Mouse (Mus musculus) lung, embryonic 16.5 days (tissue): ENCODE data around the gene Tenm2. TPM values are rescaled to one million over a fixed set of nuclear protein-coding genes. Genes with fewer than 3 reads are reported as not detected.
A peak's percentile ranks its signal among the peaks of the same experiment; 100 is the strongest.

Experiments used
- ATAC-seq: fragments of 200-750 bp; cut with Nextera tagmentation; 2 replicates; pipeline ENCODE4 v1.8.0; 2017; ENCODE audit warnings: low read depth, mild to moderate bottlenecking, moderate library complexity
- H3K27ac ChIP-seq: fragments of 300-500 bp; sonication (generic); 2 replicates; pipeline ENCODE4 v1.5.1; 2014; ENCODE audit warnings: mild to moderate bottlenecking, control low read depth, low read length
- H3K27me3 ChIP-seq: fragments of 300-500 bp; sonication (generic); 2 replicates; pipeline ENCODE4 v1.6.1; 2014; ENCODE audit warnings: low read depth, low read length, mixed read lengths; ENCODE audit not compliant: control insufficient read depth, insufficient read depth
- H3K36me3 ChIP-seq: fragments of 300-500 bp; sonication (generic); 2 replicates; pipeline ENCODE4 v1.6.1; 2014; ENCODE audit warnings: low read length; ENCODE audit not compliant: control insufficient read depth, insufficient read depth
- H3K4me1 ChIP-seq: fragments of 300-500 bp; sonication (generic); replicated peaks from 2 replicates; pipeline ENCODE4 v1.6.1; 2014; ENCODE audit warnings: low read length, mixed read lengths; ENCODE audit not compliant: control insufficient read depth, insufficient read depth
- H3K4me2 ChIP-seq: fragments of 300-500 bp; sonication (generic); 2 replicates; pipeline ENCODE4 v1.6.1; 2014; ENCODE audit warnings: low read depth, low read length, control low read depth
- H3K4me3 ChIP-seq: fragments of 300-500 bp; sonication (generic); 2 replicates; pipeline ENCODE4 v1.5.1; 2014; ENCODE audit warnings: mild to moderate bottlenecking, low read length, control low read depth
- H3K9ac ChIP-seq: fragments of 300-500 bp; sonication (generic); 2 replicates; pipeline ENCODE4 v1.6.1; 2014; ENCODE audit warnings: low read length, control low read depth
- H3K9me3 ChIP-seq: fragments of 300-500 bp; sonication (generic); 2 replicates; pipeline ENCODE4 v1.6.1; 2016; ENCODE audit warnings: low read length; ENCODE audit not compliant: control insufficient read depth
- WGBS: fragments of 180-500 bp; shearing (Covaris S2); extraction: QIAGEN DNeasy Blood & Tissue Kit; methylation state at CpG from one replicate; pipeline ENCODE4 v1.1.7; 2014; 5-methylcytosine and 5-hydroxymethylcytosine counted together
- polyA plus RNA-seq: library from polyadenylated mRNA; unstranded; fragments of >200 nt; fragmentation: Nextera tagmentation; extraction: Ambion mirVana; gene quantifications from 2 replicates; pipeline ENCODE4 v1.2.1, GENCODE M21; 2015

Tenm2 gene
- polyA plus RNA-seq, 1 experiment from 2014 or later, result 0.24 TPM

GRCm38 (mm10) chr11:37222056-37222455 lies 13.7 kb downstream of the Tenm2 start:
- H3K9ac ChIP-seq, result no peak overlapping the region
- H3K27me3 ChIP-seq, result no peaks in the 10 kb centered on the region
- 0 out of 2 replicates have a peak, but pooled peaks cover 2% of the 10 kb centered on the region for H3K4me1 ChIP-seq
- no peak for ATAC-seq
- H3K4me3 ChIP-seq, result no peak overlapping the region
- no peak overlapping the region for H3K4me2 ChIP-seq
- H3K36me3 ChIP-seq, result no peaks in the 10 kb centered on the region
- no peaks in the 10 kb centered on the region for H3K9me3 ChIP-seq
- 64% methylated on average over 2 of the region's 2 CpGs for WGBS
- H3K27ac ChIP-seq, result no peak overlapping the region

GRCm38 (mm10) chr11:37220921-37221320 lies 14.8 kb downstream of the Tenm2 start:
- H3K27ac ChIP-seq, result no peak overlapping the region
- H3K9ac ChIP-seq, result no peak overlapping the region
- H3K36me3 ChIP-seq, result no peaks in the 10 kb centered on the region
- H3K4me3 ChIP-seq, result no peak overlapping the region
- no peaks in the 10 kb centered on the region for H3K27me3 ChIP-seq
- no peaks in the 10 kb centered on the region for H3K9me3 ChIP-seq
- no peak overlapping the region for H3K4me2 ChIP-seq
- 53% methylated on average over 6 of the region's 6 CpGs for WGBS
- 0 out of 2 replicates have a peak, but pooled peaks cover 2% of the 10 kb centered on the region for H3K4me1 ChIP-seq
- peak; percentile 92 for ATAC-seq

- Histone ChIP-seq H3K27me3 (no peaks in the 10 kb centered on the region), H3K9me3 (no peaks in the 10 kb centered on the region), H3K4me1 (no peaks in the 10 kb centered on the region), H3K4me2 (no peak overlapping the region), H3K36me3 (no peaks in the 10 kb centered on the region), H3K4me3 (no peak overlapping the region), H3K27ac (no peak overlapping the region), H3K9ac (no peak overlapping the region)
- 2% methylated on average over 3 of the region's 3 CpGs for WGBS
- no peak for ATAC-seq
Measured at GRCm38 (mm10) chr11:37186132-37186531, 49.6 kb downstream of the Tenm2 start.

GRCm38 (mm10) chr11:37177426-37177825 lies 58.3 kb downstream of the Tenm2 start:
- no peak overlapping the region for H3K4me3 ChIP-seq
- H3K36me3 ChIP-seq, result no peaks in the 10 kb centered on the region
- H3K9me3 ChIP-seq, result no peaks in the 10 kb centered on the region
- H3K4me2 ChIP-seq, result no peak overlapping the region
- no peaks in the 10 kb centered on the region for H3K27me3 ChIP-seq
- H3K4me1 ChIP-seq, result no peaks in the 10 kb centered on the region
- H3K9ac ChIP-seq, result no peak overlapping the region
- H3K27ac ChIP-seq, result no peak overlapping the region
- 93% methylated on average over 6 of the region's 6 CpGs for WGBS
- no peak for ATAC-seq

- H3K27me3 ChIP-seq, result no peaks in the 10 kb centered on the region
- H3K9ac ChIP-seq, result no peak overlapping the region
- ATAC-seq, result no peak
- H3K4me3 ChIP-seq, result no peak overlapping the region
- 54% methylated on average over 13 of the region's 13 CpGs for whole genome bisulfite sequencing
- H3K27ac ChIP-seq, result no peak overlapping the region
- no peaks in the 10 kb centered on the region for H3K36me3 ChIP-seq
- H3K4me1 ChIP-seq, result no peaks in the 10 kb centered on the region
- H3K9me3 ChIP-seq, result no peaks in the 10 kb centered on the region
- no peak overlapping the region for H3K4me2 ChIP-seq
Measured at GRCm38 (mm10) chr11:37153933-37154880, 81.6 kb downstream of the Tenm2 start.

- no peak for ATAC-seq
- no peak overlapping the region for H3K4me2 ChIP-seq
- H3K9me3 ChIP-seq, result no peaks in the 10 kb centered on the region
- H3K27me3 ChIP-seq, result no peaks in the 10 kb centered on the region
- H3K27ac ChIP-seq, result no peak overlapping the region
- H3K4me3 ChIP-seq, result no peak overlapping the region
- no peaks in the 10 kb centered on the region for H3K36me3 ChIP-seq
- no peaks in the 10 kb centered on the region for H3K4me1 ChIP-seq
- 69% methylated on average over 5 of the region's 5 CpGs for WGBS
- H3K9ac ChIP-seq, result no peak overlapping the region
Measured at GRCm38 (mm10) chr11:37153382-37153781, 82.4 kb downstream of the Tenm2 start.

GRCm38 (mm10) chr11:37150011-37150410 lies 85.8 kb downstream of the Tenm2 start:
- 61% methylated on average over 1 of the region's 1 CpGs for WGBS

GRCm38 (mm10) chr11:37143996-37144395 lies 91.8 kb downstream of the Tenm2 start:
- no peaks in the 10 kb centered on the region for H3K27me3 ChIP-seq
- H3K4me3 ChIP-seq, result no peak overlapping the region
- no peak overlapping the region for H3K9ac ChIP-seq
- WGBS, result 33% methylated on average over 6 of the region's 6 CpGs
- H3K4me2 ChIP-seq, result no peak overlapping the region
- H3K4me1 ChIP-seq, result no peaks in the 10 kb centered on the region
- no peaks in the 10 kb centered on the region for H3K36me3 ChIP-seq
- H3K9me3 ChIP-seq, result no peaks in the 10 kb centered on the region
- H3K27ac ChIP-seq, result no peak overlapping the region
- peak; percentile 87 for ATAC-seq

More at GRCm38 (mm10) chr11:37150011-37150410, 85.8 kb downstream of the Tenm2 start:
- Histone ChIP-seq H3K9ac (no peak overlapping the region), H3K4me3 (no peak overlapping the region), H3K9me3 (no peaks in the 10 kb centered on the region), H3K4me1 (no peaks in the 10 kb centered on the region), H3K27ac (no peak overlapping the region), H3K4me2 (no peak overlapping the region), H3K27me3 (no peaks in the 10 kb centered on the region), H3K36me3 (no peaks in the 10 kb centered on the region)
- ATAC-seq, result no peak

GRCm38 (mm10) chr11:37143478-37143877 lies 92.3 kb downstream of the Tenm2 start:
- H3K27ac ChIP-seq, result no peak overlapping the region
- 70% methylated on average over 2 of the region's 2 CpGs for WGBS

More at GRCm38 (mm10) chr11:37143478-37143877, 92.3 kb downstream of the Tenm2 start:
- no peaks in the 10 kb centered on the region for H3K36me3 ChIP-seq
- H3K4me3 ChIP-seq, result no peak overlapping the region
- no peak overlapping the region for H3K9ac ChIP-seq
- ATAC-seq, result no peak
- no peak overlapping the region for H3K4me2 ChIP-seq
- no peaks in the 10 kb centered on the region for H3K9me3 ChIP-seq
- H3K27me3 ChIP-seq, result no peaks in the 10 kb centered on the region
- no peaks in the 10 kb centered on the region for H3K4me1 ChIP-seq
